ENCODE assay signal across 7 mouse cellular contexts in genomic region chr17:26951406-26951805, GRCm38 (mm10). TPM values are rescaled to one million over a fixed set of nuclear protein-coding genes. Genes with fewer than 3 reads are reported as not detected.
DNase-seq lines count a peak whose midpoint lies in the region; ATAC-seq and TF ChIP-seq lines count a peak whose summit lies in the region.

No protein-coding gene starts in this region.

- H3K4me3 ChIP-seq in intestine, postnatal 0 days (ENCODE audit: low read depth, low read length) = peak overlapping the region; percentile 17; the same call in 1 of the 2 replicates
- H3K4me3 ChIP-seq in limb, embryonic 14.5 days (replicated peaks; ENCODE audit: low read length) = peak overlapping the region; percentile 37
- peak overlapping the region; percentile 72 for H3K4me3 ChIP-seq in midbrain, embryonic 15.5 days

- 10% methylated on average over 11 of the region's 11 CpGs for WGBS in intestine, postnatal 0 days
- WGBS in limb, embryonic 14.5 days = 3% methylated on average over 11 of the region's 11 CpGs
- 2% methylated on average over 11 of the region's 11 CpGs for WGBS in midbrain, embryonic 15.5 days

- TF ChIP-seq CTCF in intestine, postnatal 0 days (IDR thresholded peaks at IDR 0.05; ENCODE audit: low read depth) = no peak

- TF ChIP-seq POLR2A in limb, embryonic 14.5 days (IDR thresholded peaks at IDR 0.05; ENCODE audit: borderline replicate concordance, extremely low read depth, insufficient read depth, insufficient read length) = no peak

- peak; percentile 86 for DNase-seq in R1 (ENCODE audit: low read depth, low spot score)
- peak; percentile 64 to 80 for DNase-seq in cerebellum, postnatal 4 days (ENCODE audit: low spot score in 2 of 2)
- DNase-seq in gastrocnemius, postnatal 4 days (ENCODE audit: low spot score in 2 of 2) = peak; percentile 65 to 80
- peak; percentile 87 for DNase-seq in limb, embryonic 14.5 days (ENCODE audit: low spot score)
- DNase-seq in spleen, postnatal 14 days (ENCODE audit: low spot score in 2 of 2) = peak; percentile 50 to 77

- H3K9ac ChIP-seq in intestine, postnatal 0 days (ENCODE audit: low read depth, low read length) = no peak overlapping the region
- H3K9ac ChIP-seq in limb, embryonic 14.5 days (ENCODE audit: low read depth, low read length, severe bottlenecking) = peak overlapping the region; percentile 40
- H3K9ac ChIP-seq in midbrain, embryonic 15.5 days = peak overlapping the region; percentile 82

- H3K27ac ChIP-seq in intestine, postnatal 0 days (ENCODE audit: low read depth, low read length) = no peak overlapping the region
- peak overlapping the region; percentile 73 for H3K27ac ChIP-seq in limb, embryonic 14.5 days (replicated peaks; ENCODE audit: low read depth, low read length)
- H3K27ac ChIP-seq in midbrain, embryonic 15.5 days = peak overlapping the region; percentile 92

- no peaks in the 10 kb centered on the region for H3K27me3 ChIP-seq in intestine, postnatal 0 days (replicated peaks; ENCODE audit: control insufficient read depth, insufficient read depth, low read length)
- no peaks in the 10 kb centered on the region for H3K27me3 ChIP-seq in limb, embryonic 14.5 days (ENCODE audit: control insufficient read depth, insufficient read depth, low read length)
- H3K27me3 ChIP-seq in midbrain, embryonic 15.5 days (replicated peaks) = no peaks in the 10 kb centered on the region

- peaks cover 7% of the 10 kb centered on the region; the same call in 1 of the 2 replicates for H3K4me1 ChIP-seq in intestine, postnatal 0 days (replicated peaks; ENCODE audit: control insufficient read depth, insufficient read depth, low read length)
- H3K4me1 ChIP-seq in limb, embryonic 14.5 days (ENCODE audit: control insufficient read depth, insufficient read depth, low read length) = peaks cover 63% of the 10 kb centered on the region
- H3K4me1 ChIP-seq in midbrain, embryonic 15.5 days = peaks cover 70% of the 10 kb centered on the region

- H3K36me3 ChIP-seq in intestine, postnatal 0 days (ENCODE audit: control insufficient read depth, insufficient read depth) = no peaks in the 10 kb centered on the region
- peaks cover 19% of the 10 kb centered on the region for H3K36me3 ChIP-seq in limb, embryonic 14.5 days (ENCODE audit: control insufficient read depth, insufficient read depth, low read length)
- H3K36me3 ChIP-seq in midbrain, embryonic 15.5 days (replicated peaks) = peaks cover 12% of the 10 kb centered on the region; the same call in 1 of the 2 replicates

- H3K4me2 ChIP-seq in intestine, postnatal 0 days (replicated peaks; ENCODE audit: low read depth) = peak overlapping the region; percentile 55
- peak overlapping the region; percentile 63 for H3K4me2 ChIP-seq in limb, embryonic 14.5 days (replicated peaks; ENCODE audit: low read depth, low read length, severe bottlenecking)
- peak overlapping the region; percentile 83 for H3K4me2 ChIP-seq in midbrain, embryonic 15.5 days

- H3K9me3 ChIP-seq in intestine, postnatal 0 days (ENCODE audit: control insufficient read depth) = no peaks in the 10 kb centered on the region
- H3K9me3 ChIP-seq in limb, embryonic 14.5 days (ENCODE audit: control insufficient read depth, low read length) = no peaks in the 10 kb centered on the region
- H3K9me3 ChIP-seq in midbrain, embryonic 15.5 days = no peaks in the 10 kb centered on the region

- no peak for ATAC-seq in intestine, postnatal 0 days
- peak; percentile 79 for ATAC-seq in limb, embryonic 14.5 days (ENCODE audit: low FRiP score, low read depth)
- peak; percentile 65 for ATAC-seq in midbrain, embryonic 15.5 days (replicated peaks)

RNA-seq across cellular contexts. Expression of gene Syngap1, which starts 10.4 kb away (rescaled TPM):
- 10 to 100 TPM; 20.8 to 23.8 TPM for total RNA-seq in gastrocnemius, postnatal 4 days (2021)
- polyA plus RNA-seq in intestine, postnatal 0 days (2015; fragmentation: Nextera tagmentation; extraction: Ambion mirVana) = 0.35 and 0.39 TPM in 2 replicates
- 82.4 and 111 TPM in 2 replicates for polyA plus RNA-seq in limb, embryonic 14.5 days (2012; rRNA removed)
- polyA plus RNA-seq in limb, embryonic 14.5 days (2014; fragmentation: Nextera tagmentation; extraction: Ambion mirVana) = 2.0 and 2.4 TPM in 2 replicates
- polyA plus RNA-seq in midbrain, embryonic 15.5 days (2015; fragmentation: Nextera tagmentation; extraction: Ambion mirVana) = 6.0 and 7.3 TPM in 2 replicates

RNA-seq across cellular contexts. Expression of gene Cuta, which starts 12.0 kb away (rescaled TPM):
- 10 to 100 TPM; 90.4 to 92.8 TPM for total RNA-seq in gastrocnemius, postnatal 4 days (2021)
- polyA plus RNA-seq in intestine, postnatal 0 days (2015; fragmentation: Nextera tagmentation; extraction: Ambion mirVana) = 287 and 304 TPM in 2 replicates
- polyA plus RNA-seq in limb, embryonic 14.5 days (2012; rRNA removed) = 127 and 172 TPM in 2 replicates
- 146 and 158 TPM in 2 replicates for polyA plus RNA-seq in limb, embryonic 14.5 days (2014; fragmentation: Nextera tagmentation; extraction: Ambion mirVana)
- polyA plus RNA-seq in midbrain, embryonic 15.5 days (2015; fragmentation: Nextera tagmentation; extraction: Ambion mirVana) = 127 and 131 TPM in 2 replicates

RNA-seq across cellular contexts. Expression of gene Phf1, which starts 18.6 kb away (rescaled TPM):
- 10 to 100 TPM in 1 of 2 experiments, 1 to 10 TPM in 1; 9.6 to 10.9 TPM for total RNA-seq in gastrocnemius, postnatal 4 days (2021)
- 11.2 and 11.6 TPM in 2 replicates for polyA plus RNA-seq in intestine, postnatal 0 days (2015; fragmentation: Nextera tagmentation; extraction: Ambion mirVana)
- polyA plus RNA-seq in limb, embryonic 14.5 days (2012; rRNA removed) = 56.6 and 72.8 TPM in 2 replicates
- polyA plus RNA-seq in limb, embryonic 14.5 days (2014; fragmentation: Nextera tagmentation; extraction: Ambion mirVana) = 11.9 and 12.8 TPM in 2 replicates
- polyA plus RNA-seq in midbrain, embryonic 15.5 days (2015; fragmentation: Nextera tagmentation; extraction: Ambion mirVana) = 27.2 and 29.5 TPM in 2 replicates

RNA-seq across cellular contexts. Expression of gene Zbtb9, which starts 21.6 kb away (rescaled TPM):
- total RNA-seq in gastrocnemius, postnatal 4 days (2021) = 1 to 10 TPM; 4.1 to 4.8 TPM
- 6.5 and 6.7 TPM in 2 replicates for polyA plus RNA-seq in intestine, postnatal 0 days (2015; fragmentation: Nextera tagmentation; extraction: Ambion mirVana)
- 12.6 and 14.8 TPM in 2 replicates for polyA plus RNA-seq in limb, embryonic 14.5 days (2012; rRNA removed)
- polyA plus RNA-seq in limb, embryonic 14.5 days (2014; fragmentation: Nextera tagmentation; extraction: Ambion mirVana) = 10.0 and 10.6 TPM in 2 replicates
- 15.4 and 16.9 TPM in 2 replicates for polyA plus RNA-seq in midbrain, embryonic 15.5 days (2015; fragmentation: Nextera tagmentation; extraction: Ambion mirVana)

RNA-seq across cellular contexts. Expression of gene Kifc5b, which starts 34.5 kb away (rescaled TPM):
- 1 to 10 TPM; 6.1 to 8.5 TPM for total RNA-seq in gastrocnemius, postnatal 4 days (2021)
- polyA plus RNA-seq in intestine, postnatal 0 days (2015; fragmentation: Nextera tagmentation; extraction: Ambion mirVana) = 0.94 and 1.4 TPM in 2 replicates
- 23.7 TPM in 2 replicates for polyA plus RNA-seq in limb, embryonic 14.5 days (2012; rRNA removed)
- 4.9 and 5.9 TPM in 2 replicates for polyA plus RNA-seq in limb, embryonic 14.5 days (2014; fragmentation: Nextera tagmentation; extraction: Ambion mirVana)
- 3.3 and 3.5 TPM in 2 replicates for polyA plus RNA-seq in midbrain, embryonic 15.5 days (2015; fragmentation: Nextera tagmentation; extraction: Ambion mirVana)

Comparison
In these comparisons a context has a peak if more than half of its experiments do, and no peak if none do; other contexts are left out.
1. H3K4me3 ChIP-seq: peak in every context shown above with its lines; median percentile 72 in midbrain, embryonic 15.5 days; 37 in limb, embryonic 14.5 days; 17 in intestine, postnatal 0 days.